Mouse (Mus musculus): ENCODE data around the gene Adh6b.

DNA sequence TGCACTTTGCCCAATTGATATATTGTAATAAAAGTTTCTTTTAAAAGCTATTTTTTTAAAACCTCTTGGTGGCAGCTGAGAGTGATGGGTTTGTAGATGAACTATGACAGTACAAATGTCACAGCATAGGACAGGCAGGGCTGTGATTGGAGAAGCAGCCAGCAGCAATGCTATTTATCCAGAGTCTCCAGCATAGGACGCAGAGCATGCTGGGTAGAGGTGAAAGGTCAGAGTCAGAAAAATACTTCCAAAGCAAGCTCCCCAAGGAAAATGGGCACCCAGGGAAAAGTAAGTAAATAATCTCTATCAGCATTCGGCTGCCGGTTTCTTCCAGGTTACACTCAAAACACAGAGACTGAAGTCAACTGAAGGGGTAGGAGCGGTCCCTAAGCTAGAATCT lies 32.3 kb downstream of the Adh6b start:
- TF ChIP-seq CTCF (IDR thresholded peaks at IDR 0.05; ENCODE audit: low read depth, low read length) (no peak), TAL1 (conservative IDR thresholded peaks at IDR 0.05; ENCODE audit: low read depth, low read length) (no peak), GATA1 (IDR thresholded peaks at IDR 0.05; ENCODE audit: borderline replicate concordance, low read length) (no peak)
